Mouse (Mus musculus): ENCODE results near the gene Ldlrad2. TPM values are rescaled to one million over a fixed set of nuclear protein-coding genes. Genes with fewer than 3 reads are reported as not detected.

The Ldlrad2 gene
- total RNA-seq, 2 experiments from 2014 or later = not detected

DNA sequence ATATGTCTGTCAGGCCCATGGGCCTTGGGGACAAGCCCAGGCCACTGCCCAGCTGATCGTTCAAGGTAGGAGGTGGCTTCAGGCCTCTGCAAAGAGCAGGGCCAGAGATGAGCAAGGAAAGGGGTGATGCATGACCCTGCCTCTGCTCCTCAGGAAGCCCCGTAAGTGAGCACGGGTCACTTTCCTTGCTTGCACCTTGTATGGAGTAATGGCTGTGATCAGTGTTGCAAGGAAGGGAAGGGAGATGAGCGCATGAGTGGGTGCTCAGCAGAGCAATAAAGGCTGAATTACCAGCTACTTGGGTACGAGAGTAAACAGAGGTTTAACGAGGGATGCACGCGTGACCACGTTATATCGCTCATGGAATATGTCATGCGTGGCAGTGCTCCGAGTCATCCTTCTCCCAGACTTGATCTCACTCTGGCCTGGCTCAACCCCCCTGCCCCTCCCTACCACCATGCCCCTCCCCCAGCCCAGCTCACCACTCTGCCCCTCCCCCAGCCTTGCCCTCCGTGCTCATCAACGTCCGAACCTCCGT is 17.6 kb downstream of the Ldlrad2 start:
- DNase-seq (ENCODE audit: low spot score in 2 of 2) = no peak

DNA sequence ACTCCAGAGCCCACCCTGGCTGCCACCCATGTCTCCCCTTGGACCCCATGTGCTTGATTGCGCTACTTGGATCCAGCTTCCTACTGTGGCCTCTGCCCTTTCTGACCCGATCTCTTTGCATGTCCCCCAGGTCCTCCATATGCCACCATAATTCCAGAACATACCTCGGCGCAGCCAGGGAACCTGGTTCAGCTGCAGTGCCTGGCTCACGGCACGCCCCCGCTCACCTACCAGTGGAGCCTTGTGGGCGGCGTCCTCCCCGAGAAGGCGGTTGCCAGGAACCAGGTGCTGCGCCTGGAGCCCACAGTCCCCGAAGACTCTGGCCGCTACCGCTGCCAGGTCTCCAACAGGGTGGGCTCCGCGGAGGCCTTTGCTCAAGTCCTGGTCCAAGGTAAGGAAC is 20.9 kb downstream of the Ldlrad2 start:
- DNase-seq (ENCODE audit: low spot score in 2 of 2) = no peak

DNA sequence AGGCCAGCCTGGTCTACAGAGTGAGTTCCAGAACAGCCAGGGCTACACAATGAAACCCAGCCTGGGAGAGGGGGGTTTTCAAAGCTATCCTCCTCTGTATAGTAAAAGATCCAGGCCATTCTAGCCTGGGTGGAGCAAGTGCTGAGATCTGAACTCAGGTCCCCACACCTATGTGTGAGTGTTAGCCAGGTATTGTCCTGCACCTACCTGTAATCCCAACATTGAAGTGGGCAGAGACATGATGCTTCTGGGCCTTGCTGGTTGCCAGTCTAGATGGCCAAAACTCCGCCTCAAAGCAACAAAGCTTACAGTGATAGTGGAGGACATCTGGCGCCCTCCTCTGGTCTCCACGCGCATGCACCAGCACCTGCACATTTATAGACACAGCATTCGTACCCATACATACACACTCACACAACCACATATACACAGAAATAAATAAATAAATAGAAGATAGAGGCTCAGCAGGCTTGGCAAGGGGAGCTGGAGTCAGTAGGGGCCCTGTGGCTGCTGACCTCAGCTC is 28.3 kb downstream of the Ldlrad2 start:
- DNase-seq (ENCODE audit: low spot score in 2 of 2) = peak; percentile 24 to 25

DNA sequence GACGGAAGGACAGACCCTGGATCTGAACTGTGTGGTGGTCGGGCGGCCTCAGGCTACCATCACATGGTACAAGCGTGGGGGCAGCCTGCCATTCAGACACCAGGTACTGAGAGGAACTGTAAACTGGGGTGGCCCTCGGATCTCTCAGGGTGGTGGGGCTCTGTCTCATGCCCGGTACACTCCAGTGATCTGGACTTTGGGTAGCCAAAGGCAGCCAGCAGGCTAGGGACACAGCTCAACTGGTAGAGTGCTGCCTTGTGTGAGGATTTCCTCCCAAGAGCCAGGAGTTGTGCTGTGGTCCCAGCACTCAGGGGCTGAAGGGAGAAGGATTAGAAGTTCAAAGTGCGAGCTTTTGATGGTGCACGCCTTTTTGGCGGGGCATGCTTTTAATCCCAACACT is 28.8 kb downstream of the Ldlrad2 start:
- DNase-seq (ENCODE audit: low spot score in 2 of 2) = no peak

DNA sequence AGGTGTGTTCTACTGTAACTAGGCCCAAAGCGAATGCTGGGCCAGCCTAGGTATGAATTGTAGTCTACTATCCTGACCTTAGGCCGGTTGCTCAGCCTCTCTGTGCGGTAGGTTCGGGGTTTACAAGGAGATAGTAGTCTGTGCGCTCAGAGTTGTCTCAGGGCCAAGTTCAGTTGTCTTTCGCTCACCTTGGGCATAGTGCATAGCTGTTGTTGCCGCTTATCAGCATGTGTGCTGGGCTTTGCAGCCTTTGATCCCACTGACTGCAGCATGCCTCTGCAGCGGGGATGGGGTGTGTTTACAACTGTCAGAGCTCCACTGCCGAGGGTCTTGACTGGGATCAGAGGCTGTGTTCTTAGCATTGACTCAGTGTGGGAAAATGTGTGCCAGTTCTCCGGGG is 31.4 kb downstream of the Ldlrad2 start:
- no peak for DNase-seq (ENCODE audit: low spot score in 2 of 2)

DNA sequence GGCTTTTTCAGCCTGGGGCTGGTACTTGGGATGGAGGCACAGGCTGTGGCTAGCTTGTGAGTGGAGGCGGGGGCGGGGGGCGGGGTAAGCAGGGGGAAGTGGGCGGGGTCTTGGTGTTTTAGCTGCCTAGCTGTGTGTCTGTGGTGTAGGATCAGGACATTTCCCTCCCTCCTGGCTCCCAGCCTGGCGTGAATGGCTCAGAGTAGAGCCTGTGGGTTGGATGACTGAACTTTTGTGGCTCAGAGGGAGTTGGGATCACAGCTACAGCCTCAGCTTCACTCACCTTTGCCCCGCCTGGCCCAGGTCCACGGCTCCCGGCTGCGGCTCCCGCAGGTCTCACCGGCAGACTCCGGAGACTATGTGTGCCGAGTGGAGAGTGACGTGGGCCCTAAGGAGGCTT is 34.0 kb downstream of the Ldlrad2 start:
- DNase-seq (ENCODE audit: low spot score in 2 of 2) = no peak

DNA sequence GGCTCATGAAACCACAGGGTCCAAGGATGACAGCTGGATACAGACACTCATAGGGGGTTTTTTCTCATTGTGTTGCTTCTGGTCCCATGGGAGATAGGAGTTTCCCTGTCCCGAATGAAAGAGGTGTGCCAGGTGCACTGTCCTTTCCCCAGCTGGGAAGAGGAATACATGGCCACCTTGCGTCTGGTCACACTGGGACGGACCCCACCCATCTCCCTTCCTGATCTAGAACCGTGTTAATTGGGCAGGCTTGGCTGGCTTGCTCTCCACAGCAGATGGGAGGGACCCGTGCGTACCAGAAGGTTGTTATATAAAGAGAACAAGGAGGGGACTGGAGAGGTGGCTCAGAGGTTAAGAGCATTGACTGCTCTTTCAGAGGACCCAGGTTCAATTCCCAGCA is 46.5 kb downstream of the Ldlrad2 start:
- DNase-seq (ENCODE audit: low spot score in 2 of 2) = no peak

DNA sequence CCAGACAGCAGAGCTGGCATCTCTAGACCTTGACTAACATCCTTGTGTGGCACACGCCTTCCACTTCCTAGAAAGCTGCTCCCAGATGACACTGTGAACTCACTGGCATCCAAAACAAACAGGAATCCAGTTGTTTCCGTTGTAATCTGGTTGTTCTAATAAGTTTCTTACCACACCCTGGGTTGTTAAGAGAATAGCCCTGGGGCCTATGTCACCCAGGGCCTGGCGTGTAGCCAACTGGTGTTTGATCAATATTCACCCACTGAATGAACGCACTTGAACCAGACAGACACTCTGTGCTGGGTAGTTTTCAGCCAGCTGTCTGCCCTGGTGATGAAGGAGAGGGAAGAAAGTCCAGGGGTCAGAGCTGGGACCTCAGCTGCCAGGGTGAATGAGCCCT is 47.0 kb downstream of the Ldlrad2 start:
- no peak for DNase-seq (ENCODE audit: low spot score in 2 of 2)

DNA sequence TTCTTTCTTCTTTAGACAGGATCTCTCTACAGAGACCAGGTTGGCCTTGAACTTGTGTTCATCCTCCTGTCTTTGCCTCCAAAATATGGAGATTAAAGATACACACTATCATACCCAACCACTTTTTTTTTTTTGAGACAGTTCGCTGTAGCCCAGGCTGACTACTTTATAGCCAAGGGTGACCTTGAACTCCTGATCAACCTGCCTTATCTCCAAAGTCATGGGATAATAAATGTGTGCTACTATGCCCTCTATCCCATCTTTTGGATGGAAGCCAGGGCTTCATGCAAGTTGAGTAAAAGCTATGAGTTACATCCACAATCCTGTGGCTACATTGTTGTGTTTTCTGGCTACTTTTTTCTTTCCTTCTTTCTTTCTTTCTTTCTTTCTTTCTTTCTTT is 48.9 kb downstream of the Ldlrad2 start:
- no peak for DNase-seq (ENCODE audit: low spot score in 2 of 2)

Small RNA genes lying within 50 kb of the gene (microRNA-seq; reads per million reads assigned to microRNA genes)
- gene Mir7018 = 0 to 0.45 reads per million in 2 experiments

Other genes starting within 250 kb of the Ldlrad2 start
- 100 to 1,000 TPM; 401 to 404 TPM for gene Cdc42, start 216.8 kb downstream of the Ldlrad2 start, total RNA-seq (2021)
- not detected for gene Cela3a, start 164.8 kb downstream of the Ldlrad2 start, total RNA-seq (2021)
- not detected for gene Cela3b, start 144.0 kb downstream of the Ldlrad2 start, total RNA-seq (2021)
- not detected for gene 1700013G24Rik, start 121.3 kb downstream of the Ldlrad2 start, total RNA-seq (2021)
- gene Hspg2, start 105.8 kb downstream of the Ldlrad2 start, total RNA-seq (2021) = 10 to 100 TPM; 11.5 to 17.9 TPM
- 100 to 1,000 TPM; 116 to 131 TPM for gene Usp48, start 19.2 kb upstream of the Ldlrad2 start, total RNA-seq (2021)
- gene Rap1gap, start 90.2 kb upstream of the Ldlrad2 start, total RNA-seq (2021) = 100 to 1,000 TPM; 242 to 257 TPM
- 1 to 10 TPM; 5.3 to 5.6 TPM for gene Alpl, start 221.8 kb upstream of the Ldlrad2 start, total RNA-seq (2021)